Mouse (Mus musculus) cerebellum, adult (tissue): ENCODE measurements at regions not wholly inside any gene's neighbourhood (a gene's known extent, or its start where the extent isn't known, plus 50 kb on each side); places are given as distances from the start of the nearest gene placed in this dataset.
"Not testable (repeated sequence)": the region's sequence is repeated elsewhere in the genome, so short reads cannot be mapped to it uniquely, and the experiment has no call there.

ENCODE experiments used
- ATAC-seq: cut with Nextera tagmentation; 2 replicates; pipeline ENCODE4 v1.9.2; 2017; ENCODE audit warnings: mild to moderate bottlenecking, moderate library complexity, mixed read lengths; ENCODE audit not compliant: insufficient number of reproducible peaks, low FRiP score, low TSS enrichment

DNA sequence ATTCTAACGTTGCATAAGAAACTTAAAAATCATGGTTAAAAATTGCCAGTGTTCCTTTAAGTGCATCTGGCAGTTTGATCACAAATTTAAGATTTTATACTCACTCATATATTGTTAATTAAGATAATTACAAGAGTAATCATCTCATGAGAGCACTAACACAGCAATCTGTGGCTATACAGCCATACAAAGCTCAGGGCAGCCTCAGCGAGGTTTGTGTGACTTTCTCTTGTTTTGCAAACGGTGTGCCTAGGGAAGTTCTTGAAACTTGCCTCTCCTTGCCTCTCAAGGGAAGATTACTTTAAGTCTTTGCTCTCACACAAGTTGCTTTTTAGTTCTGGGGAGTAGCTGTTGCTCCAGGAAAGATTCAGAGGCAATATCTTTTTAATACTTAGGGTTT lies 58.1 kb upstream of the Slc1a4 start:
- ATAC-seq = no peak

DNA sequence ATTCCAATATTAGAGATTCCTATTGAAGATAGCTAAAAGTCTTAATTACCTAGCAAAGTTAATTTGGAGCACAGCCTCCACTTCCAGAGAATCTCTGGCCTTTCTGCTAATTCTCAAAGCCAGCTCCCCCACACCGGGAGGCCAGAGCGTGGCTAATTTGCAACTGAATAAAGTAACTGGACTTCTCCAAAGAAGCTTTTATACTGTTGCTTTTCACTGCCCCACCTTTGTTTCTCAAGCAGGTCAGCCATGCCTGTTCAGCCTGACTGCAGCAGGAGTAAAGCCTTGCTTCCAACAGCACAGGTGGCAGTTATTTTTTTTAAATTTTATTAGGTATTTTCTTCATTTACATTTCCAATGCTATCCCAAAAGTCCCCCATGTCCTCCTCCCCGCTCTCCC lies 60.8 kb upstream of the Slc1a4 start:
- ATAC-seq = not testable (repeated sequence)

DNA sequence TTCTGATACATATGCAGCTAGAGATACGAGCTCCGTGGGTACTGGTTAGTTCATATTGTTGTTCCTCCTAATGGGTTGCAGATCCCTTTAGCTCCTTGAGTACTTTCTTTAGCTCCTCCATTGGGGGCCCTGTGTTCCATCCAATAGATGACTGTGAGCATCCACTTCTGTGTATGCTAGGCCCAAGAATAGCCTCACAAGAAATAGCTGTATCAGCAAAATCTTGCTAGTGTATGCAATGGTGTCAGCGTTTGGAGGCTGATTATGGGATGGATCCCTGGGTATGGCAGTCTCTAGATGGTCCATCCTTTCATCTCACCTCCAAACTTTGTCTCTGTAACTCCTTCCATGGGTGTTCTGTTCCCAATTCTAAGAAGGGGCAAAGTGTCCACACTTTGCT lies 61.3 kb upstream of the Slc1a4 start:
- not testable (repeated sequence) for ATAC-seq

DNA sequence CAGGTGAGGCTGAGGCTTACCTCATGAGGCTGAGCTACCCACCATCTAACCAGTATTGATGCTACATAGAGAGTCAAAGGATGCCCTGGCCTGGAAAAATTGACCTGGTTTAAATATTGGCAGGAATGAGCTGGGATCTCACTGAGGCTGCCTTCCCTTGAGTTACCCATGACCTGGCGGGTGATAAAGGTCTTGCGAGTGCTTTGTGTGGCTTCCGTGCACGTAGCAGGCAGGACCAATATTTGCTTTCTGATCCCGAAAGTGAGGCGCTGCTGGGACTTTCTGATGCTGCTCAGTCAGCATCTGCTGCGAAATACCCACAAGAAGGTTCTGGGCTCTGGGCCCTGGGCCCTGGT lies 63.3 kb upstream of the Slc1a4 start:
- ATAC-seq = no peak

DNA sequence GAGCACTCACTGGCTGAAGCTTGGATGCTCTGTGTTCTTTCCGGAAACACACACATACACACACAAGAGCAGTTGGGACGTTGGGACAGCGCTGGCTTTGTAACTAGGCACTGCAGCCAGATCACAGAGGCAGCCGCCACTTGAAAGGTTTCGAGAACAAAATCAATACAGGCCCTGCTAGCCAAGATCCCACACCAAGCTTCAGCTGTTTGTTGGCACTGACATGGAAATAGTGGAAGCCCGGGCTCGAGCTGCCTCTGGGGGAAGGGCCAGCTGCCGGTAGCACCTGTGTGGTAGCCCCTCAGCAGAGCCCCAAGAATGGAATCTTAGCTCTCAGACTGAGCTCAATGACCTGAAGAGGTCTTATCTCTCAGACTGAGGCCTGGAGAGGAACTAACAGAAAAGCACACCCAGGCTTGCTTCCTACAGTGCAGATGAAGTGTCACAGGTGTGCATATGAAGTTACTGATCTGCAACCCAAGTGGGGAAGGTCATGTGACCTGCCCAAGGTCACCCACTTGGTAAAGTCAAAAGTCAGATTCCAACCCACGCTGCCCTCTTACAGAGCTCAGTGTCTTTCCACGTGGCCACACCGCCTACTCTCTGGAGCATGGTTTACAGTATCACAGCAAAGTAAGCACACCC lies 63.8 kb upstream of the Slc1a4 start:
- peak; percentile 68; the same call in 1 of the 2 replicates for ATAC-seq

DNA sequence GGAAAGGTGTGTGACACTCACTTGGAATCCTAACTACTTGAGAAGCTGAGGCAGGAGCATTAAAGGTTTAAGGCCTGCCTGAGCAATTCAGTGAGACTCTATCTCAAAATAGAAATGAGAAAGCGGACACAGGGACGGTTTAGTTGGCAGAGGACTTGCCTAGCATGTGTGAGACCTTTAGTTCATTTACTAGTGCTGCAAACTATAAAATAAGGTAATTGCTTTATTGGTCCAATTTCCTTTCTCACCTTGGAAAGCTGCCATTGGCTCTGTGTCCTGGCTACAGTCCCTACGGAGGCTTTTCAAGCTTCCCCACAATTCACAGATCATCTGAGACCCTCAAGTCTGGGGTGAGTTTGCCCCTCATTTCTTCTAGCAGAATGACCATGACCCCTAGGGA lies 64.4 kb upstream of the Slc1a4 start:
- no peak for ATAC-seq

DNA sequence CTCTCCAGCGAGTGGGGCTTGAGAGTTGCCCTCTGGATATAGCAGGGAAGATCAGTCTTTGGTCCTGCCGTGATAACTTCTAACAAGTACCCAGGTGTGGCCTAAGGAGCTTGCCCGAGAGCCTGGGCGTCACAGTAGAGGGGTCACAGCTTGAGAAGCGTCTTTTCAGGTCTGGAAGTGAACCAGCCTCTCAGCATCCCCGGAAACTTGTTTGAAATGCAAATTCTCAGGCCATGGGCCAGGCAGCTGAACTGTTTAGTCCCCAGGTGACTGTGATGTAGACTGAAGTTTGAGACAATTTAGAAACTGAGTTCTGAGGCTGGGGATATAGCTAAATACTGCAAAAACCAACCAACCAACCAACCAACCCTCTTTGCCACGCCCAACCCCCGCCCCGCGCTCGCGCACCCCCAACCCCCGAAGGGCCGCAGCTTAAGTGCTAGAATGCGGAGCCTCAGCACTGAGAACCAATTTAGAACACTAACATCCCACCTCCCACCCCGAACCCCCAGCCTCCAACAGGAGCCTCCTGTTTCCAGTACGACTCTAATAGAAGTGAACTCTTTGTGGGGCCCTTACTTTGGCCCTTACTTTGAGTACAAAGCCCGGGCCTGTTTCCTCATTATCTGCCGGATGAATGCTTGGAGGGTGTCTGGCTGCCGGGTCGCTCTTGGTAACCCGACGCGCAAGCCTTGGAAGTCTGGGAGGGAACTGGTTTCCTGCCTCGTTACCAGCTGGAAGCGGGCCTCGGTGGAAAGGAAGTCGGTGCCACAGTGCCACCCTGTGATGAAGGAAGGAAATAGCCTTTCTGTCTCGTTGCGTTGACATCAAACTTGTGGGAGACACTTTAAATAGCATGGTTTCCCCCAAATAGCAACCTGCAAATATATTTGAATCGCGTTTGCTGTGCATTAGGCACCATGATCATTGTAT lies 68.1 kb upstream of the Slc1a4 start:
- peak; percentile 82 for ATAC-seq

DNA sequence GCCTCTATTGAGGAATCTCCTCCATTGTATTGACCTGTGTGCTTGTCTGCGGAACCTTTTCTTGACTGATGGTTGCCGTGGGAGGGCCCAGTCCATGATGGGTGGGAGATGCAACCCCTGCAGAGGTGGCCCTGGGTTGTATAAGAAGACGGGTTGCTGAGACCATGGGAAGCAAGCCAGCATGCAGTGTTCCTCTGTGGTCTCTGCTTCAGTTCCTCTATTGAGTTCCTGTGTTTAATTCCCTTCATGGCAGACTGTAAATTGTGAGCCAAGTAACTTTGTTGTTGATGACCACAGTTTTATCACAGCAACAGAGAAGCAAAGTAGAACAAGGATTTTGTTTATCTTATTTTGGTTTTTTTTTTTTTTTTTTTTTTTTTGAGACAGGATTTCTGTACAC lies 70.9 kb upstream of the Slc1a4 start:
- ATAC-seq = no peak

DNA sequence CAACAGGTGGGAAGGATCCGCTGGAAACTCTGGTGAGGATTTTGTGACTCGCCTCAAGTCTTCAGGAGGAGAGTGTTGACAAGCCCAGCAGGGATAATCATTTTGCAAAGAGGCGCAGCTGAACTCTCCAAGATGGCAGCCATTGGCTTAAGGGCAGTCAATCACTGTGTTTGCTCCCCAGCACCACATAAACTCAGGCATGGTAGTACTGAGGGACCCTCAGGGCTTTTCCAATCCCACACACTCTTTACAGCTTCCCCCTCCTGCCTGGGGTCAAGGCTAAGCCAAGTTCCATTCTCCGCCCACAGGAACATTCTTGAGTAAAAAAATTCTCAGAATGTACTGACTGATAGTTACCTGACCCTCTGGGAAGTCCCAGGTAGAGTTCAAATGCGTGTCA lies 72.0 kb upstream of the Slc1a4 start:
- no peak for ATAC-seq

DNA sequence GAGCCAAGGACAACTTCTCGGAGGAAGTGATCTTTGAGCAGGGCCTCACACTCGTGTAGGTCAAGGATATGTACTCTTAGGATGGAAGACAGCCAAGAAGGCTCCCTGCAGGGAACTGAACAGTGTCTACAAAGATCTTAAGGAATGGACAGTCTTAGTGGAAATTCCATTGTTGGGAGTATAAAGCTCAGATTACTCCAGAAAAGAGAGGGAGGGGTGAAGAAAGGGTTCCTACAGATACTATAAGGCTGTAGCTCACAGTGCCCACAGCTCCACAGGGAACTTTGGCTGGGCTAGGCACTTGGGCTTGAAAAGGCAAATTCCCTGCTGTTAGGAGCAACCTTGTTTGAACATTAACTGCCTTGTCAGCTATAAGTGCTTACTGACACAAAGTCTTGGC lies 85.6 kb upstream of the Slc1a4 start:
- ATAC-seq = no peak

DNA sequence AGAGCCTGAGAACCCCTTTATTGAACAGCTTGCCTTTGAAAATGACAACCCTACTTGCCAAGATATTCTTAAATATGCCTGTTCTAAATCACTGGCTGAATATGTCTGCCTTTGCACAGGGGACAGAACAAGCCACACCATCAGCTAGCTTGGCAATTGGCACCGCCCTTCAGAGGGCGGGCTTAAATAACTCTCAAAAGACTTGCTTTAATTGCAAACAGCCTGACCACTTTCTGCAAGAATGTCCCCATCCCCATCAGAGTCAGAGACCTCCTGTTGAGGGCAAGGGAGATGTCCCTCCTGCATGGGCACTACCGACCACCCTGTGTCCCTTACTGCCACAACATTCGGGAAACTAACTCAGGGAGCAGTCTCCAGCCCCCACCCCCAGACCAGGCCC lies 88.4 kb upstream of the Slc1a4 start:
- no peak for ATAC-seq

DNA sequence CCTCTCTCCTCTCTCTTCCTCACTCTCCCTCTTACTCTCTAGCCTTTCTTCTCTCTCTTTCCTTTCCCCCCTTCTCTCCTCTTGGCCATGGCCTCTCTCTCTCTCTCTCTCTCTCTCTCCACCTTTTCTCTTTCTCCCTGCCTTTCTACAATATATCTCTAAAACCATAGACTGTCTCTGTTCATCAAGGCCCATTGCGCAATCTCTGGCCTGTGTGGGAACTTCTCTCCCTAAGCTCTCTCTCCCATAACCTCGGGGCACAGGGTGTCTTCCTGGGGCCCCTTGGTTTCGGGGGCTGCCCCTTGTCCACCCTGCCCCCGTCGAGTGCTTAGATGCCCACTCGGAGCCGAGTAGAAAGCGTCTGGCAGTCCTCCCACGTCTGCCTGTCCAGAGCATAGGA lies 103.5 kb upstream of the Slc1a4 start:
- no peak for ATAC-seq

DNA sequence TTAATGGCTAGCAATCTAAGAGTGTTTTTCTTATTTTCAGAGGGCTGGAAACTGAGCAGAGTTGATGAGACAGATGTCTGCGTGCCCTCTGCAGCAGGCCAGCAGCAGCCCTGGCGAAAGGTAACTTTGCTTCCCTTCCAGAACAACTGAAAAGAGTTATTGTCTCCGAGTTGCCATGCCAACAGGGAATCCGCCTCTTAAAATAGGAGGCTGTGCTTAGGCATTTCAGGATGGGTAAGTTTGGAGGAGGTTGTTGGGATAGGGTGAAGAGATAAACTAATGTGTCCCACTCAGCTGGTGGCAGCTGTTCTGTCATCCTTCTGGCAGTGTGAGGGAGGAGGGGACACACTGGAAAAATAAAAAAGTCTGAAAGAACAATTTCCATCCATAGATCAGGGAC lies 100.6 kb upstream of the Sertad2 start:
- no peak for ATAC-seq

DNA sequence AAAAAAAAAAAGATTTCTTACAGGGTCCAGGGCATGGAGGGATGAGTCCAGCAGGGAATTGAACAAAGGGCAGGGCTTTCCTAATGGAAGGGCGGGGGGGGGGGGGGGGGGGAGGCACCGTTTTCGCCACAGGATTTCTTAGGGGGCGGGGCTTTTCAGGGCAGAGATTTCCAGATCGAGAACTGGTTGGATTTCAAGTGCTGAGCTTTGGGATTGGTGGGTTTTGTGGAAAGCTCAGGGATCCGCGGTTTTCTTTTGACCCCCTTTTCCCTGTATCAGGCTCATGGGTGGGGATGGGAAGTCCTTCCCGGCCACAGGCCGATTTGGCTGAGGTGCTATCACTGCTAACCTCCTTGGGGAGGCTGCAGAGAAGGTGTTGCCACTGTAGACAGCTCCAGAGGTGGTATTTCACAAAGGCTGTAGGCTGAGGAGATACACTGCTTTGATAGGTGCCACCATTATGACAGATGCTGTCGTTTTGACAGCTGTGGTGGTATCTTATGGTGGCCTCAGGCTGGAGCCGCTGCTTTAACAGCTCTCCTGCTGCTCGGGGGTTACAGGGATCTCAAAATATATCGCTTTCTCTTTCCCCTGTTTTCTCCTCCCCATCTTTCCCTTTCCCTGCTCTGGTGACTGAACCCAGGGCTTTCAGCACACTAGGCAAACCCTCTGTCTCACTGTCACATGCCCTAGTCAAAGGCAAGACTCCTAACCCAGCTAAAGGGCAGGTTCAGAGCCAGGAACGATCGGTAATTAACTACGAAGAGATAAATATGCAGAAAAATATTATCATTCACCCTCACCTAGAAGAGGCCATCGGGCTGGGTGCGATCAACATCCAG lies 97.8 kb upstream of the Sertad2 start:
- ATAC-seq = peak; percentile 49; the same call in 1 of the 2 replicates

DNA sequence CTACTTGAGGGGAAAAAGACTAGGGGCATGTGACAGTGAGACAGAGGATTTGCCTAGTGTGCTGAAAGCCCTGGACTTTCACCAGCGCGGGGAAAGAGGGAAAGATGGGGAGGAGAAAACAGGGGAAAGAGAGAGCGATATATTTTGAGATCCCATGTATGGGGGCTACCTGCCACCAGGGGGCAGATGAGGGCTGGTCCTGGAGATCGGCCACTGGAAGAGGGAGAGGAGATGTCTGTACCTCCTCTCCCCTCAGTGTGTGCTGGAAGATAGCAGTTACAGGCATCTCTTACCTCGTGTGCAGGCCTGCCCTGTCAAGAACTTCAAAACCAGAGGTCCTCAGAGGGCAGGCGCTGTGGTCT lies 97.2 kb upstream of the Sertad2 start:
- ATAC-seq = peak; percentile 64

DNA sequence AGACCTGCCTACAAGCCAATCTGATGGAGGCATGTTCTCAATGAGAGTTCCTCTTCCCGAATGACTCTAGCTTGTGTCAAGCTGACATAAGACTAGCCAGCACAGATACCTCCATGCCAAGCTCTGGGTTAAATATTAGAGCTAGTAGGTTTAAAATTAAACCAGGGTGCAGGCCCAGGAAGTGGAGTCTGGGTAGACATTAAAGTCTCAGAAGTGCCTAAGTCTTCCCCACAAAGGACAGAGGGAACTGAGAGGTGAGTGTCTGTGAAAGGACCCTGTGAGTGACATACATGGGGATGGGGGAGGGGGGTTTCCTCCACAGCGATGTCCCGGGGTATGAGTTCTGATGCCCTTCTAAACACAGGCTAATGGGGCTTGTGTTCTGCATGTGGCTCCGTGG lies 90.2 kb upstream of the Sertad2 start:
- no peak for ATAC-seq

DNA sequence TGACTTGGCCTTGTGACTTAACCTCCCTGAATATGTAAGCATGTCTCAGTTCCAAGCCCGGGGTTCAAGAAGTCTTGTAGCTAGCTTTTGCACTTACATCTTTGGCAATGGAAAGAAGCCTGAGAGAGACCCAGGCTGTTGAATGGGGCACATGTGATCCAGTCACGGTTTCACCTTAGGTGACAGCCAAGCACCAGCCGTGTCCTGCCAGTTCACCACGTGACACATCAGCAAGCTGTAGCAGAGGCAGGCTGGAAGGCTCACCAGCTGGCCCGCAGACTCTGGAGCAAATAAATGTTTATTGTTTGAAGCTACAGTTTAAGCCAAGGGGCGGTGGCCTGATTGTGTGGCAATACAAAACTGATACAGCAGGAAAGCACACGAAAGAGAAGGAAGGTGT lies 89.3 kb upstream of the Sertad2 start:
- ATAC-seq = no peak

DNA sequence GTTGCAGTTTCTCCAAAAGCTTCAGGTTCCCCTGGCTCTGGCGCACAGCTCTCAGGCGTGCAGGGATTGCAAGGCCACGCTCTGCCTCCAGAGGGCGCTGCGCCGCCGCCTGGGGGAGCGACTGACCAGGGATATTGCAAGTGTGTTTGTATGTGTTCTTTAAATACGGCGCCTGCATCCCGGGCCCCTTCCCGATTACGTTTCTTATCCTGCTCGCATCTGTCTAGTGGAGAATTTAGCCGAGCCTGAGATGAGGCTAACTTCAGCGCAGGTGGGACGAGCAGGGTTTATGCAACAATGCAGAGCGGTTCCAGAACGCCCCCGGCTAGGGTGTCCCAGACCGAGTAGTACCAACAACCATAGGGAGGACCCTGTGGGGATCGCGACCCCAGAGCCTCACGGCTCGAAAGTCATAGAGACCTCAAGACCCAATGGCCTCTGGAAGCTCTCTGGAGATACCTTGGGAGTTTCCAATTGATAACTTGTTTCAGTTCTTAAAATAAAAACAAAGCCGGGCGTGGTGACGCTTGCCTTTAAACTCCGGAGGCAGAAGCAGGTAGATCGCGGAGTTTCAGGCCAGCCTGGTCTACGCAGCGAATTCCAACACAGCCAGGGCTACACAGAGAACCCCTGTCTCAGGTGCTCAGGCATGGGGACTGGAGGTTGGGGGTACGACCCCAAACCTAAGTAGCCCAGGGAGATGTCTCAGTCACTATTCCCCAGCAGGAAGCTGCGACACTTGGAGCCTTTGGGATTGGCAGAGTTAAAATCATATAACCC lies 87.8 kb upstream of the Sertad2 start:
- ATAC-seq = peak; percentile 65

DNA sequence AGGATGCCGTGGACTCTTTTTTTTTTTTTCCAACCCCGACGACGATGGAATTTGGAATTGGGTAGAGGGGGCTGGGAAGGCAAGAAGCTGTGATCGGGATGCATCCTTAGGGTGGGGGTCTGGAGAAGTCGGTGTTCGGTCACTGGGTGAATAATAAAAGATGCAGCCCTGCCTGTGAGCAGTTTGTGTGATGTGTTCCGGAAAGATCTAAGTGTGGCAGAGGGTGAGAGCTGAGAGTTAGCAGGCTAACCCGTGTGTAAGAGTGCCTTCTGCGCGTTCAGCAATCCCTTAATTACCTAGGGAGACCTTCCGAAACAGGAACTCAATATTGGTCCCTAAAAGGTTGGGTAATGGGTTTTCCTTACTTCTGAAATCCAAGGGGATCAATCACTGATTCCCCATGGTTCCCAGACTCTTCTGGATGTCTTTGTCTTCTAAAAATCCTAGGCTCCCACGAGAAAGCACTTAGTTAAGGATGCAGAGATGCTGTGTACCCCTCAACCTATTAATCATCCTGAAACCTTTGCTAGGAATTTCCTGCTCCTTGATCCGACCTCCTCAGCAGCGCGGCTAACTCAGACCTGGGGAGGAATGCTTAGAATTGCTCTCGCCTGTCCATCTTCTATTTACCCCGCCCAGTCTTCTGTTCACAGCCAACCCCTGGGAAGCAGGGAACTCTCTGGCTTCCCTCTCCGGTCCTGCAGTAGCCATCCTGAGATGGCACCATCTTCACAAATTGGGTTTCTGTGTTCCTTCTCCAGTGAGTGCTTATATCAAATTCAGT lies 87.0 kb upstream of the Sertad2 start:
- ATAC-seq = peak; percentile 84

DNA sequence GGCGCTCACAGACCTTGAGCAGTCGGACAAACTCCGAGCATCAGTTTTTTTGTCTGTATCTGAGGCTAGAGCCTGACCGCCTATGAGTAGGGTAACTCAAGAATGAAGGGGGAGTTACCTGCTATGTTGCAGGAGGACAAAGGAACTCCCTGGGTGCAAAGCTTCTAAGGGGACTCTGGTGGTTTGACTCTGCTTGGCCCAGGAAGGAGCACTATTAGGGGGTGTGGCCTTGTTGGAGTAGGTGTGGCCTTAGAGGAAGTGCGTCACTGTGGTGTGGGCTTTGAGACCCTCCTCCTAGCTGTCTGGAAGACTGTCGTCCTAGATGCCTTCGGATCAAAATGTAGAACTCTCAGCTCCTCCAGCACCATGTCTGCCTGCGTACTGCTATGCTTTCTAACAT lies 83.9 kb upstream of the Sertad2 start:
- no peak for ATAC-seq
